Mouse (Mus musculus) heart, embryonic 15.5 days (tissue): Measurements from ENCODE around the gene Ptgdr2. TPM values are rescaled to one million over a fixed set of nuclear protein-coding genes. Genes with fewer than 3 reads are reported as not detected.

Experiments used
- ATAC-seq: fragments of 200-750 bp; cut with Nextera tagmentation; replicated peaks from 2 replicates; pipeline ENCODE4 v1.8.0; 2017; ENCODE audit warnings: low read depth, moderate TSS enrichment; ENCODE audit not compliant: insufficient number of reproducible peaks, insufficient read depth, low FRiP score
- H3K27ac ChIP-seq: fragments of 300-500 bp; sonication (generic); 2 replicates; pipeline ENCODE4 v1.5.1; 2015; ENCODE audit warnings: mild to moderate bottlenecking, inconsistent platforms
- H3K27me3 ChIP-seq: fragments of 300-500 bp; sonication (generic); 2 replicates; pipeline ENCODE4 v1.6.1; 2015; ENCODE audit warnings: inconsistent platforms
- H3K36me3 ChIP-seq: fragments of 300-500 bp; sonication (generic); 2 replicates; pipeline ENCODE4 v1.6.1; 2015; ENCODE audit warnings: mild to moderate bottlenecking, inconsistent platforms
- H3K4me1 ChIP-seq: fragments of 300-500 bp; sonication (generic); replicated peaks from 2 replicates; pipeline ENCODE4 v1.6.1; 2015; ENCODE audit warnings: inconsistent platforms
- H3K4me2 ChIP-seq: fragments of 300-500 bp; sonication (generic); 2 replicates; pipeline ENCODE4 v1.6.1; 2015; ENCODE audit warnings: inconsistent platforms, mild to moderate bottlenecking, moderate library complexity
- H3K4me3 ChIP-seq: fragments of 300-500 bp; sonication (generic); 2 replicates; pipeline ENCODE4 v1.5.1; 2015; ENCODE audit warnings: mild to moderate bottlenecking, inconsistent platforms
- H3K9ac ChIP-seq: fragments of 300-500 bp; sonication (generic); 2 replicates; pipeline ENCODE4 v1.6.1; 2015; ENCODE audit warnings: mild to moderate bottlenecking, inconsistent platforms
- H3K9me3 ChIP-seq: fragments of 300-500 bp; sonication (generic); replicated peaks from 2 replicates; pipeline ENCODE4 v1.6.1; 2016; ENCODE audit warnings: inconsistent platforms
- WGBS: fragments of 180-500 bp; shearing (Covaris S2); methylation state at CpG from one replicate; pipeline ENCODE4 v1.1.7; 2015; ENCODE audit warnings: mixed read lengths; 5-methylcytosine and 5-hydroxymethylcytosine counted together
- polyA plus RNA-seq: library from polyadenylated mRNA; unstranded; fragments of >200 nt; fragmentation: Nextera tagmentation; extraction: Ambion mirVana; gene quantifications from 2 replicates; pipeline ENCODE4 v1.2.1, GENCODE M21; 2015

The Ptgdr2 gene
- polyA plus RNA-seq, 1 experiment from 2014 or later, result 0.06 TPM

- Histone ChIP-seq H3K9ac (no peak overlapping the region), H3K4me3 (no peak overlapping the region), H3K4me1 (peaks cover 57% of the 10 kb centered on the region), H3K27ac (peak overlapping the region; percentile 92), H3K9me3 (no peaks in the 10 kb centered on the region), H3K36me3 (peaks cover 26% of the 10 kb centered on the region), H3K4me2 (no peak overlapping the region), H3K27me3 (no peaks in the 10 kb centered on the region)
- ATAC-seq, result no peak
- WGBS, result 41% methylated on average over 3 of the region's 3 CpGs
Observed at GRCm38 (mm10) chr19:10907891-10908290, 29.1 kb upstream of the Ptgdr2 start.

DNA sequence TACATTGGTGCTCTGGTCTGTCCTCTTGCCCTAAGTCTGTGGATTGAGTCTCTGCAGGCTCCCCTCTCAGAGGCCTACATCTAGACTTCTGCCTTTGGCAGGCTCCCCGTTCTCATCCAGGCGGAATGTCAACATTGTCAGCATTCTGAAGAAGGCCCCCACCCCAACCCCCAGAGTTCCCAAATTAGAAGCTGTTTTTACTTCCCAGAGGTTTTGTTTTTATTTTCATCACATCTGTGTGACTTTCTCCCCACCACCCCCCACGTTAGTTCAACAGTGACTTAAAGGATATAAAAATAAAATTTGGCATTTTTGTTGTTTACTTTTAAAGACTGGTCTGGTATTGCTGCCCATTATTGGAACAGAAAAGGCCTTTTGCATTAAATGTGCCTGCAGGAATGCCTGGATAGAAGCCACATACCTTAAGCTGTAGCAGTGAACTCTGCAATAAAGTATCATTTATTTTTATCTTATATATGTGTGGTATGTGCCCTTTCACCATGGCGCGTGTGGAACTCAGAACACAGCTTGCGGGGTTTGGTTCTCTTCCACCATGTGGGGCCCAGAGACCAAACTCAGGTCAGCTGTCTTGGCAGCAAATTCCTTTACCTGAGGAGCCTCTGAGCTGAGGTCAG, 27.8 kb upstream of the Ptgdr2 start:
- peak overlapping the region; percentile 10; the same call in 1 of the 2 replicates for H3K4me2 ChIP-seq
- H3K4me1 ChIP-seq, result peaks cover 58% of the 10 kb centered on the region
- H3K9me3 ChIP-seq, result no peaks in the 10 kb centered on the region
- peak overlapping the region; percentile 92 for H3K27ac ChIP-seq
- no peak overlapping the region for H3K4me3 ChIP-seq
- no peak overlapping the region for H3K9ac ChIP-seq
- ATAC-seq, result peak; percentile 71
- H3K27me3 ChIP-seq, result no peaks in the 10 kb centered on the region
- peaks cover 13% of the 10 kb centered on the region for H3K36me3 ChIP-seq
- 21% methylated on average over 6 of the region's 6 CpGs for WGBS

DNA sequence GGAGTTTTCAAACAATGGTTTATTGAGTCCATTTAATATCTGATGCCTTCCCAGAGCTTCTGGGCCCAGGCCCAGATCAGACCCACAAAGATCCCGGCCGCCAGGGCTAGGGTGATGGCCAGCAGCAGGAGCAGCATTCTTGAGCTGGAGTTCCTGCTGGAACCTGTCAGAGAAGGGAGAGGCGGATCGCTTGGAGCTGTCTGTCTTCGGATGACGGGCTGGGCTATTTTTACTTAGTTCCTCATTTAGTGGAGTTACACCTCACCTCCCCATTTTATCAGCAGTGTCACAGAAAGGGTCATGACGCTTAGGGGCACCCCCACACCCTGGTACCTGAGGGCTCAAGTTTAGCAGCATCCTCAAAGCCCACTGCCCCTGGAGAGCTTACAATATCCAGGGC, 22.7 kb upstream of the Ptgdr2 start:
- H3K36me3 ChIP-seq, result no peaks in the 10 kb centered on the region
- H3K4me1 ChIP-seq, result peaks cover 23% of the 10 kb centered on the region
- H3K4me2 ChIP-seq, result 0 out of 2 replicates have a peak overlapping the region, but pooled peaks have one; percentile 11
- 21% methylated on average over 7 of the region's 7 CpGs for WGBS
- no peak overlapping the region for H3K9ac ChIP-seq
- H3K4me3 ChIP-seq, result no peak overlapping the region
- H3K9me3 ChIP-seq, result no peaks in the 10 kb centered on the region
- no peaks in the 10 kb centered on the region for H3K27me3 ChIP-seq
- ATAC-seq, result peak; percentile 53; the same call in 1 of the 2 replicates
- peak overlapping the region; percentile 65 for H3K27ac ChIP-seq

DNA sequence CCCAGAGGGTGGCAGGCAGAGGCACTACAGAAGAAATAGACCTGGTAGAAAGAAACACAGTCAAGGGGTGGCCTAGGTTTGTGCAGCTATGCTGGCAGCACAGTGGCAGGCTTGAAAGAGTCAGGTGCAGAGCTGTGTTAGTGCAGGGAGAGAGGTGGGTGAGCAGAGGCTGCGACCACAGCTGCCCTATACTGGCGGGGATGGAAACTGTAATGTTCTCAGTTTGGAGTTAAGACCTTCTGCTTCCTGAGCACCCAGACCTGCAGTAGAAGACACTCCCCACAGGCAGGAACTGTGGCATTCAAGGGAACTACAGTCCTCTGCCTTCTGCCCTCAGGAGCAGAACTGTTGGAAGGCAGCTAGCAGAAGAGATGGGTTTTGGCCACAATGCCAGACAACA, 22.1 kb upstream of the Ptgdr2 start:
- Histone ChIP-seq H3K27ac (peak overlapping the region; percentile 65), H3K27me3 (no peaks in the 10 kb centered on the region), H3K9me3 (no peaks in the 10 kb centered on the region), H3K36me3 (no peaks in the 10 kb centered on the region), H3K4me2 (no peak overlapping the region), H3K9ac (no peak overlapping the region), H3K4me3 (no peak overlapping the region), H3K4me1 (peaks cover 18% of the 10 kb centered on the region)
- ATAC-seq, result no peak
- whole genome bisulfite sequencing, result 56% methylated on average over 2 of the region's 2 CpGs

DNA sequence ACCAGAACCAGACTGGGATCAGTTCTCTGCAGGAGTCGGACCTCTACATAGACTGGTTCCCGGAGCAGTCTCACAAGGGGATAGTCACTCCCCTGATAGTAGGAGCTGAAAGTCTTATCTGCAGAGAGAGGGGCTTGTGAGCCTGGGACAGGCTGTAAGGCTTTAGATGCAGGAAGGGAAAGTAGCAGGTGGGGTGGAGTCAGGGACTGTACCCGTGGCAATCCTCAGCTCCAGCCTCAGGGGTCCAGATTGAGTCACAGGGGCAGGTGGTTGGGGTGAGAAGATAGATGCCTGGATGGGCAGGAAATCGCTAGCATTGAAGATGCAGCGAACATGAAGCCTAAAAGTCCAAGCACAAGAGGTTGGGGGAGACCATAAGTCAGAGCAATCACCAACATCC, 20.5 kb upstream of the Ptgdr2 start:
- Histone ChIP-seq H3K27ac (no peak overlapping the region), H3K36me3 (no peaks in the 10 kb centered on the region), H3K27me3 (no peaks in the 10 kb centered on the region), H3K9me3 (no peaks in the 10 kb centered on the region), H3K4me1 (peaks cover 15% of the 10 kb centered on the region), H3K9ac (no peak overlapping the region), H3K4me2 (no peak overlapping the region), H3K4me3 (no peak overlapping the region)
- ATAC-seq, result no peak
- 50% methylated on average over 5 of the region's 5 CpGs for whole genome bisulfite sequencing

- WGBS, result 84% methylated on average over 10 of the region's 10 CpGs
- H3K4me2 ChIP-seq, result no peak overlapping the region
- no peak overlapping the region for H3K9ac ChIP-seq
- no peaks in the 10 kb centered on the region for H3K9me3 ChIP-seq
- H3K27ac ChIP-seq, result no peak overlapping the region
- no peaks in the 10 kb centered on the region for H3K36me3 ChIP-seq
- H3K27me3 ChIP-seq, result no peaks in the 10 kb centered on the region
- no peak for ATAC-seq
- H3K4me3 ChIP-seq, result no peak overlapping the region
- peaks cover 15% of the 10 kb centered on the region for H3K4me1 ChIP-seq
Observed at GRCm38 (mm10) chr19:10918321-10918991, 18.5 kb upstream of the Ptgdr2 start.

DNA sequence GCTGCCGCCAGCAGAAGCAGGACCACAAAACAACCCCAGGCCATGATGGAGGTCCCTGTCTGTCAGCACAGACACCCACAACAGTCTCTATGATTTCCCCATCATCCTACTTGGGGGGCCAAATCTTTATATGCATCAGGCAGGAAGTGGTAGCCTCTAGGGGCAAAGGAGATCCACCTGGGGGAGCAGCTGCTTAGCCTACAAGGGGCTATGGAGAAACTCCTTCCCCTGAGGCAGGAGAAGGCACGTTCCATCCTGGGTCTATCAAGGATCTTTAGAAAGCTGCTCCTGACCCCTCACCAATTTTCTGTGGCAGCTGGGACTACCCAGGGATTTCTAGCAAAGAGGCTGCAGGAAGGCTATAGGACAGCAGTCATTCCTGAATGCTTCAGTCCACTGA, 16.4 kb upstream of the Ptgdr2 start, which contains the start of gene Zp1:
Gene Zp1 (minus strand): TSS at position 101 of the 400 bp plus-strand sequence.
- H3K27me3 ChIP-seq, result no peaks in the 10 kb centered on the region
- no peak within 1 kb of the TSS for H3K9ac ChIP-seq
- no peak for ATAC-seq
- H3K9me3 ChIP-seq, result no peaks in the 10 kb centered on the region
- peaks cover 4% of the 10 kb centered on the region; the same call in 1 of the 2 replicates for H3K4me1 ChIP-seq
- no peak within 1 kb of the TSS for H3K27ac ChIP-seq
- 63% methylated on average over 2 of the region's 2 CpGs for WGBS
- no peaks in the 10 kb centered on the region for H3K36me3 ChIP-seq
- no peak within 1 kb of the TSS for H3K4me3 ChIP-seq
- H3K4me2 ChIP-seq, result no peak within 1 kb of the TSS

DNA sequence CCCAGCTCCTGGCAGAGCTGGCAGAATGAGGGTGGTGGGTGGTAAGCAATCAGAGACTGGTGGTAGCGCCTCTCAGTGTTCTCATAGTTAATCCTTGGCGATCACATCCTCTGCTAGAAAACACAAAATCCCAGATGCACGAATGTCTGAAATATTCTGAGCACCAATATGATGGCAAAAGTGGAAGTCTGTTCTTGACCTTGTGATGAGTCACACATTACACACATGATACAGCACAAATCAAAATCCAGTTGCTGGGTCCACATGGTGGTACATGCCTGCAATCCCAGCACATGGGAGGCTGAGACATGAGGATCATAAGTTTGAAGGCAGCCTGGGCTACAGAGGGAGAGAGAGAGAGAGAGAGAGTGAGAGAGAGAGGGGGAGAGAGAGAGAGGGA, 15.9 kb upstream of the Ptgdr2 start:
- Histone ChIP-seq H3K36me3 (no peaks in the 10 kb centered on the region), H3K27me3 (no peaks in the 10 kb centered on the region), H3K4me3 (no peak overlapping the region), H3K4me2 (no peak overlapping the region), H3K9ac (no peak overlapping the region), H3K9me3 (no peaks in the 10 kb centered on the region), H3K27ac (no peak overlapping the region), H3K4me1 (peaks cover 7% of the 10 kb centered on the region)
- ATAC-seq, result no peak
- WGBS, result 71% methylated on average over 3 of the region's 3 CpGs

GRCm38 (mm10) chr19:10924220-10924619, 12.7 kb upstream of the Ptgdr2 start:
- H3K36me3 ChIP-seq, result no peaks in the 10 kb centered on the region
- no peaks in the 10 kb centered on the region for H3K27me3 ChIP-seq
- H3K4me3 ChIP-seq, result no peak overlapping the region
- H3K9me3 ChIP-seq, result no peaks in the 10 kb centered on the region
- WGBS, result 39% methylated on average over 4 of the region's 4 CpGs
- H3K4me2 ChIP-seq, result no peak overlapping the region
- no peak overlapping the region for H3K9ac ChIP-seq
- H3K27ac ChIP-seq, result no peak overlapping the region
- no peak for ATAC-seq
- peaks cover 14% of the 10 kb centered on the region; the same call in 1 of the 2 replicates for H3K4me1 ChIP-seq

DNA sequence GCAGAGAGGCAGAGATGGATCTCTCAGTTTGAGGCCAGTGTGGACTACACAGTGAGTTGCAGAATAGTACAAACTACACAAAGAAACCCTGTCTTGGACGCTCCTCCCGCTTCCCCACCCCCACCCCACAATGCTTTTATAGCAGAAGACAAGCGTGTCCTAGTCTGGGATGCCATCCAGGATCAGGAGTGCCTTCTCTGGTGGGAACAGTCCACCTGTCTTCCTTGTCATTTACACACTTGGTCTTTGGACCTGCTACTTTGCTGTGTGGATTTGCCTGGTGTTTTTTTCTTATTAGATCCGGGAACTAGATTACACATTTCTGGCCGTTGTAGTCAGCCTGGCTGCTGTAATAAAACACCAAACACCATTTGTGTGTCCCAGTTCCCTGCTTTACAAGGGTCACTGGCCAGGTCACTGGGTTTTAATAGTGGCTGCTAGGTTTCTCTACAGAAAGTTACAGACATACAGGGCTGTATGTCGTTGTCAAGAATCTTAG, 10.8 kb upstream of the Ptgdr2 start:
- no peaks in the 10 kb centered on the region for H3K27me3 ChIP-seq
- H3K9me3 ChIP-seq, result no peaks in the 10 kb centered on the region
- H3K27ac ChIP-seq, result peak overlapping the region; percentile 56
- H3K4me3 ChIP-seq, result no peak overlapping the region
- H3K4me1 ChIP-seq, result peaks cover 14% of the 10 kb centered on the region; the same call in 1 of the 2 replicates
- WGBS, result 54% methylated on average over 6 of the region's 6 CpGs
- no peak overlapping the region for H3K4me2 ChIP-seq
- no peak for ATAC-seq
- no peak overlapping the region for H3K9ac ChIP-seq
- no peaks in the 10 kb centered on the region for H3K36me3 ChIP-seq

GRCm38 (mm10) chr19:10926666-10927065, 10.3 kb upstream of the Ptgdr2 start:
- Histone ChIP-seq H3K27ac (peak overlapping the region; percentile 56), H3K27me3 (no peaks in the 10 kb centered on the region), H3K4me1 (peaks cover 14% of the 10 kb centered on the region; the same call in 1 of the 2 replicates), H3K36me3 (no peaks in the 10 kb centered on the region), H3K9me3 (no peaks in the 10 kb centered on the region), H3K9ac (no peak overlapping the region), H3K4me3 (no peak overlapping the region), H3K4me2 (no peak overlapping the region)
- 32% methylated on average over 4 of the region's 4 CpGs for WGBS
- peak; percentile 44; the same call in 1 of the 2 replicates for ATAC-seq
